Mouse (Mus musculus): ENCODE measurements around the gene Ppp1r1c.

- no peak for TF ChIP-seq CTCF (IDR thresholded peaks at IDR 0.05)
- TF ChIP-seq EP300 (IDR thresholded peaks at IDR 0.05): no peak
Observed at GRCm38 (mm10) chr2:79770307-79770706, 62.7 kb downstream of the Ppp1r1c start.

Measured in lung, postnatal 0 days (tissue).